Mouse (Mus musculus): ENCODE measurements around the gene Steap3. TPM values are rescaled to one million over a fixed set of nuclear protein-coding genes. Genes with fewer than 3 reads are reported as not detected.

Gene Steap3
- polyA plus RNA-seq, 1 experiment from 2014 or later, result 5.1 TPM

DNA sequence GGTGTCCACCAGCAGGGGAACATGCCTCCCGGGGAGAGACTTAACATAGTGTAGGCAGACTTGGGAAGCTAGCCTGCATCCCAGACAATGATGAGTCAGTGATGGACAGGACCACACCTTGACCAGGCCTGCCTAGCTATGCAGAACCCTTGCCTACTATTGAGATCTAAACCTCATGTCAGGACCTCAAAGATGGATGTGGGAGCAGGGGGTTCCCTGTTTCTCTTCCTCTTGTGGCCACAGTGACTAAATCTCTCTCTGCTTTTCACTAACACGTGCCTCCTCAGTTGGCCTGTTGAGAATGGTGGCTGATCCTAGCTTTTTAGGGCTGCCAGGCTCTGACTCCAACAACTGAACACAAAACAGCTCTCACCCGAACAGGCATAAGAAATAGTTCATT, 70.0 kb downstream of the Steap3 start:
- H3K9me3 ChIP-seq (ENCODE audit: control insufficient read depth, low read depth, low read length), result no peaks in the 10 kb centered on the region
- ATAC-seq (ENCODE audit: insufficient number of reproducible peaks, insufficient read depth, low FRiP score, low read depth), result no peak
- 73% methylated on average over 3 of the region's 3 CpGs for WGBS

DNA sequence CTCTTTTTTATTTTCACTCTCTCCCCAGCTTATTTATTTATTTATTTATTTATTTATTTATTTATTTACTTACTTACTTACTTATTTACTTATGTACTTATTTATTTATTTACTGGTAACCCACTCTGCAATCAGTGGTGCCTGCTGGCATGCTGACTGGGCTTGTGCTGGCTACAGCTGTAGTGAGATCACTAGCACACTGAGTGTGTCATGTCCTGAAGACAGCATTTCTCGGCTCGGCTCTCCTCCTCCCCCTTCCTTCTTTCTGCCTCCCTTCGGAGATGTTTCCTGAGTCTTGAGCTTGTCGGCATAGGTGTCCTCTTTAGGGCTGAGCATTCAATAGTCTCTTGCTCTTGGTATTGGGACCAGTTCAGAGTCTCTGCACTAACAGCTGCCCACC, 73.6 kb downstream of the Steap3 start:
- Histone ChIP-seq H3K4me3 (ENCODE audit: low read depth, low read length) (no peak overlapping the region), H3K27me3 (ENCODE audit: control insufficient read depth, insufficient read depth, low read length) (no peaks in the 10 kb centered on the region), H3K27ac (ENCODE audit: low read length) (no peak overlapping the region), H3K36me3 (ENCODE audit: control insufficient read depth, insufficient read depth, low read length) (no peaks in the 10 kb centered on the region), H3K9ac (replicated peaks; ENCODE audit: low read depth, low read length) (no peak overlapping the region), H3K4me1 (ENCODE audit: control insufficient read depth, insufficient read depth, low read length) (no peaks in the 10 kb centered on the region), H3K4me2 (replicated peaks; ENCODE audit: low read depth, low read length) (no peak overlapping the region), H3K9me3 (ENCODE audit: control insufficient read depth, low read depth, low read length) (no peaks in the 10 kb centered on the region)
- WGBS, result 77% methylated on average over 4 of the region's 4 CpGs
- no peak for ATAC-seq (ENCODE audit: insufficient number of reproducible peaks, insufficient read depth, low FRiP score, low read depth)

More for the DNA sequence above, 70.0 kb downstream of the Steap3 start:
- no peak overlapping the region for H3K27ac ChIP-seq (ENCODE audit: low read length)
- H3K27me3 ChIP-seq (ENCODE audit: control insufficient read depth, insufficient read depth, low read length), result no peaks in the 10 kb centered on the region
- no peak overlapping the region for H3K4me2 ChIP-seq (replicated peaks; ENCODE audit: low read depth, low read length)
- no peak overlapping the region for H3K9ac ChIP-seq (replicated peaks; ENCODE audit: low read depth, low read length)
- no peak overlapping the region for H3K4me3 ChIP-seq (ENCODE audit: low read depth, low read length)
- no peaks in the 10 kb centered on the region for H3K36me3 ChIP-seq (ENCODE audit: control insufficient read depth, insufficient read depth, low read length)
- no peaks in the 10 kb centered on the region for H3K4me1 ChIP-seq (ENCODE audit: control insufficient read depth, insufficient read depth, low read length)

DNA sequence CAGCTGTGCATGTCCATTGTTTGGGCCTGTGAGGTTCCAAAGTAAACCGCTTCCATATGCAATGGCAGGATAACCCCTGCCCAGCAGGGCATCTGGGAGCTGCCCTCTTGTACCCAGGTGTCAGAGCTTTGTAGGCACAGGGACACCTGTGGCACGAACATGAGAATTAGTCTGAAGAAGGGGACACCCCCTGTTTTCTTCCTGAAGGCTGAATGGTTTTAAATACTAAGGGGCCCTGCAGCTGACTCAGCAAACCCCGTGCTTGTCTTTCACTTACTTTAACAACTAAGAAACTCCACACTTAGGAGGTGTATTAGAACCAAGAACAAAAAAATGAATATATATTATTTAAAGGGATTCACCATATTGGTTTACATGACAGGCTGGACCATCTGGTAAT, 74.4 kb downstream of the Steap3 start:
- Histone ChIP-seq H3K27me3 (ENCODE audit: control insufficient read depth, insufficient read depth, low read length) (no peaks in the 10 kb centered on the region), H3K9ac (replicated peaks; ENCODE audit: low read depth, low read length) (no peak overlapping the region), H3K36me3 (ENCODE audit: control insufficient read depth, insufficient read depth, low read length) (no peaks in the 10 kb centered on the region), H3K4me1 (ENCODE audit: control insufficient read depth, insufficient read depth, low read length) (no peaks in the 10 kb centered on the region), H3K4me3 (ENCODE audit: low read depth, low read length) (no peak overlapping the region), H3K4me2 (replicated peaks; ENCODE audit: low read depth, low read length) (no peak overlapping the region), H3K27ac (ENCODE audit: low read length) (no peak overlapping the region), H3K9me3 (ENCODE audit: control insufficient read depth, low read depth, low read length) (no peaks in the 10 kb centered on the region)
- 53% methylated on average over 3 of the region's 3 CpGs for WGBS
- no peak for ATAC-seq (ENCODE audit: insufficient number of reproducible peaks, insufficient read depth, low FRiP score, low read depth)

DNA sequence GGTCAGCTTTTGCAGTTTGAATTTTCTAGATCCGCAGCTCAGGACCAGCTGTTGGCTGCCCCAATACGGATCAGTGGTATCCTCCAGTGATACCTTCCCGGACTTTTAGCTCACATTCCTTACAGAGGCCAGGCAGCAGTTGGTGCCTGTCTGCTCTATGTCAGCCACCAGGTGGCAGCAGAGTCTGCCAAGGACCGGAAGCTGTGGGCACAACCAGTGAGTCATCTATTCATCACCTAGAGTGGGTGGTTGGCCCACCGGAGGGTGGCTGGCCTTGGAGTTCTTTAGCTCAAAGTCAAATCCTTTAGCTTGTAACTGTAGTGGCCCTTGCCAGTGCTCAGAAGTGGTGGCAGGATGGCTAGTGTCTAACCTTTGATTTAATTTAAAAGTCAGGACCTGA, 75.3 kb downstream of the Steap3 start:
- Histone ChIP-seq H3K36me3 (ENCODE audit: control insufficient read depth, insufficient read depth, low read length) (no peaks in the 10 kb centered on the region), H3K9ac (replicated peaks; ENCODE audit: low read depth, low read length) (no peak overlapping the region), H3K4me1 (ENCODE audit: control insufficient read depth, insufficient read depth, low read length) (no peaks in the 10 kb centered on the region), H3K4me2 (replicated peaks; ENCODE audit: low read depth, low read length) (no peak overlapping the region), H3K27me3 (ENCODE audit: control insufficient read depth, insufficient read depth, low read length) (no peaks in the 10 kb centered on the region), H3K27ac (ENCODE audit: low read length) (no peak overlapping the region), H3K9me3 (ENCODE audit: control insufficient read depth, low read depth, low read length) (no peaks in the 10 kb centered on the region), H3K4me3 (ENCODE audit: low read depth, low read length) (no peak overlapping the region)
- WGBS, result 19% methylated on average over 5 of the region's 5 CpGs
- ATAC-seq (ENCODE audit: insufficient number of reproducible peaks, insufficient read depth, low FRiP score, low read depth), result peak; percentile 60; the same call in 1 of the 2 replicates

DNA sequence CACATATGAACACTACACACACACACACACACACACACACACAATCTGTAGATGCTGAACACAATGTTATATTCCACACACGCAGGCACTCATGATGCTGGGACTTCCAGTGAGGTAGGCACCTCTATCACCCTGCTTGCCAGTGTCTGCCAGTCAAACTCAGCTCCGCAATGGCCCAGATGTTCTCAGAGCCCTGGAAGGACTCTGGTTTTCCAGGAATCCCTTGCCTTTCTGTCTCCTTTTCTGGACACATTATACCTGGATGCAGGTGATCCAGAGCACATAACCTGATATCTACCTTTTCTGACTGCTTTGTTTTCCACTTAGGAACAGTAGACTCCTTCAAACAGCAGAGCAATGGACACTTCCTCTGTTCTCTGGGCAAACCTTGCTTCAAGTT, 75.8 kb downstream of the Steap3 start:
- Histone ChIP-seq H3K27ac (ENCODE audit: low read length) (no peak overlapping the region), H3K36me3 (ENCODE audit: control insufficient read depth, insufficient read depth, low read length) (no peaks in the 10 kb centered on the region), H3K4me1 (ENCODE audit: control insufficient read depth, insufficient read depth, low read length) (no peaks in the 10 kb centered on the region), H3K4me2 (replicated peaks; ENCODE audit: low read depth, low read length) (no peak overlapping the region), H3K27me3 (ENCODE audit: control insufficient read depth, insufficient read depth, low read length) (no peaks in the 10 kb centered on the region), H3K9ac (replicated peaks; ENCODE audit: low read depth, low read length) (no peak overlapping the region), H3K9me3 (ENCODE audit: control insufficient read depth, low read depth, low read length) (no peaks in the 10 kb centered on the region), H3K4me3 (ENCODE audit: low read depth, low read length) (no peak overlapping the region)
- ATAC-seq (ENCODE audit: insufficient number of reproducible peaks, insufficient read depth, low FRiP score, low read depth), result no peak
- WGBS, result 88% methylated on average over 2 of the region's 2 CpGs

DNA sequence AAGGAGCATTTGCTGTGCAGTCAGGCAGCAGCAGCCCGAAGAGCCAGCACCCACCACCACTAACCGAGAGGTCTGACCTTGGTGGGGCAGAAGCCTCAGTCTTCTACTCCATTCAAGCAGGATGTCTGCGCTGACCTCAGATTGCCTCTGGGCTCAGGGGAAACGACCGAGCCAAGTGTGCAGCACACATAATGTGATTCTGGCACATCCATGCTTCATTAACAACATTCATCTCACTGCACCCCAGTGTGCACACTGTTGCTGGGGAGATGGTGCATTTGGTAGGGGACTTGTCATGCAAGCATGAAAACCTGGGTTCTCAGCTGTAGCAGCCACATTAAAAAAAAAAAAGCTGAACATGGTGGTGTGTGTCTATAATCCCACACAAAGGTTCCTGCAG, 76.6 kb downstream of the Steap3 start:
- no peak overlapping the region for H3K9ac ChIP-seq (replicated peaks; ENCODE audit: low read depth, low read length)
- no peaks in the 10 kb centered on the region for H3K9me3 ChIP-seq (ENCODE audit: control insufficient read depth, low read depth, low read length)
- H3K4me3 ChIP-seq (ENCODE audit: low read depth, low read length), result no peak overlapping the region
- H3K36me3 ChIP-seq (ENCODE audit: control insufficient read depth, insufficient read depth, low read length), result no peaks in the 10 kb centered on the region
- WGBS, result 46% methylated on average over 5 of the region's 5 CpGs
- H3K27ac ChIP-seq (ENCODE audit: low read length), result no peak overlapping the region
- no peak for ATAC-seq (ENCODE audit: insufficient number of reproducible peaks, insufficient read depth, low FRiP score, low read depth)
- H3K27me3 ChIP-seq (ENCODE audit: control insufficient read depth, insufficient read depth, low read length), result no peaks in the 10 kb centered on the region
- H3K4me1 ChIP-seq (ENCODE audit: control insufficient read depth, insufficient read depth, low read length), result no peaks in the 10 kb centered on the region
- no peak overlapping the region for H3K4me2 ChIP-seq (replicated peaks; ENCODE audit: low read depth, low read length)

DNA sequence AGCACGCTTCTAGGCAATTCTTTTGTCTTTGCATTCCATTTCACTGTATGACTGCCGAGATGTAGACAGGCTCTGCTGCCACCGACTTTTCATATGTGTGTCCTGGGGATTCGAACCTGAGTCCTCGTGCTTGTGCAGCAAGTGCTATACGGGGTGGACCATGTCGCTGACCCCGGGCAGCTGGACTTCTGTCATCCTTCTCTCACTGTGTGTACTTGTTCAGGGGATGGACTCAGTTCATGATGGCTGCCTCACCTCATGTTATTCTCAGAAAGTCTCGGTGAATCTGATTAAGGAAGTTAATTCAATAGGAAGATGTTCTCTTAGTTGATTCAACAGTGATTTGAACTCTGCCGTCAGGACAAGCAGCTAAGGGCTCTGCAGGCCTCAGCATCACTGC, 78.9 kb downstream of the Steap3 start:
- Histone ChIP-seq H3K4me3 (ENCODE audit: low read depth, low read length) (no peak overlapping the region), H3K36me3 (ENCODE audit: control insufficient read depth, insufficient read depth, low read length) (no peaks in the 10 kb centered on the region), H3K27me3 (ENCODE audit: control insufficient read depth, insufficient read depth, low read length) (no peaks in the 10 kb centered on the region), H3K9me3 (ENCODE audit: control insufficient read depth, low read depth, low read length) (no peaks in the 10 kb centered on the region), H3K9ac (replicated peaks; ENCODE audit: low read depth, low read length) (no peak overlapping the region), H3K4me2 (replicated peaks; ENCODE audit: low read depth, low read length) (no peak overlapping the region), H3K27ac (ENCODE audit: low read length) (no peak overlapping the region), H3K4me1 (ENCODE audit: control insufficient read depth, insufficient read depth, low read length) (no peaks in the 10 kb centered on the region)
- 89% methylated on average over 10 of the region's 10 CpGs for WGBS
- ATAC-seq (ENCODE audit: insufficient number of reproducible peaks, insufficient read depth, low FRiP score, low read depth), result no peak

DNA sequence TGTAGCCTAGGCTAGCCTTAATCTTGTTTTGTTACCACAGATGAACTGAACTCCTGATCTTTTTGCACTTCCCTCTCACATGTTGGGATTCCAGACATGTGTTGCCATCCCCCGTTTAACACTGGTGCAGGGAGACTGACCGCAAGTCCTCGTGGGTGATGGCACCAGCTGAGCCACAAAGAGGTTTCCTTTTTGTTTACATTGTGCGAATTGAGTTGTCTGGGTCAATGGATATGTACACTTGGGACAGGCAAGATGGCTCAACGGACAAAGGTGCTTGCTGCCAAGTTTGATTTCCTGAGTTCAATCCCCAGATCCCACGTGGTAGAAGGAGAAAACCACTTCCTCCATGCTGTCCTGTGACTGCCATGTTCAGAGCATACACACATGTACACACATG, 80.2 kb downstream of the Steap3 start:
- no peaks in the 10 kb centered on the region for H3K4me1 ChIP-seq (ENCODE audit: control insufficient read depth, insufficient read depth, low read length)
- H3K36me3 ChIP-seq (ENCODE audit: control insufficient read depth, insufficient read depth, low read length), result no peaks in the 10 kb centered on the region
- no peaks in the 10 kb centered on the region for H3K9me3 ChIP-seq (ENCODE audit: control insufficient read depth, low read depth, low read length)
- no peak overlapping the region for H3K9ac ChIP-seq (replicated peaks; ENCODE audit: low read depth, low read length)
- no peaks in the 10 kb centered on the region for H3K27me3 ChIP-seq (ENCODE audit: control insufficient read depth, insufficient read depth, low read length)
- ATAC-seq (ENCODE audit: insufficient number of reproducible peaks, insufficient read depth, low FRiP score, low read depth), result no peak
- WGBS, result 76% methylated on average over 6 of the region's 6 CpGs
- no peak overlapping the region for H3K27ac ChIP-seq (ENCODE audit: low read length)
- no peak overlapping the region for H3K4me2 ChIP-seq (replicated peaks; ENCODE audit: low read depth, low read length)
- no peak overlapping the region for H3K4me3 ChIP-seq (ENCODE audit: low read depth, low read length)

DNA sequence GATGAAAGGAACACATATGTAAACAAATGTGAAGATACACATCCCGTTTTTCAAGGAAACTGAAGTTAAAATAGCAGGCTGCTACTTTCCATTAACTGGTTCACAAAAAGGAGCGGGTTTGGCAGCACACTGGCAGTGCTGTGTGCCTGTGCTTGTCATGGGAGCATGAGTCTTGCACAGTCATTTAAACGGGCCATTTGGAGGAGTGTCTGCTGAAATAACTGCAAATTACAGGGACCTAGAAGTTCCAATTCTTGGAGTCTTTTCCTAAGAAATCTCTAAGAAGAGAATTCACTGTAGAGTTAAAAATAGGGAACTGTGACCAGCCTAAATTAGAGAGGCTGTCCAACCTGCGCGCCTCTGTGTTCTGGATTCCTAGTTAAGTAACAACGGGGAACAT, 81.6 kb downstream of the Steap3 start:
- WGBS, result 70% methylated on average over 6 of the region's 6 CpGs
- Histone ChIP-seq H3K4me2 (replicated peaks; ENCODE audit: low read depth, low read length) (no peak overlapping the region), H3K9ac (replicated peaks; ENCODE audit: low read depth, low read length) (no peak overlapping the region), H3K36me3 (ENCODE audit: control insufficient read depth, insufficient read depth, low read length) (no peaks in the 10 kb centered on the region), H3K27ac (ENCODE audit: low read length) (no peak overlapping the region), H3K4me3 (ENCODE audit: low read depth, low read length) (no peak overlapping the region), H3K27me3 (ENCODE audit: control insufficient read depth, insufficient read depth, low read length) (no peaks in the 10 kb centered on the region), H3K4me1 (ENCODE audit: control insufficient read depth, insufficient read depth, low read length) (no peaks in the 10 kb centered on the region), H3K9me3 (ENCODE audit: control insufficient read depth, low read depth, low read length) (no peaks in the 10 kb centered on the region)
- ATAC-seq (ENCODE audit: insufficient number of reproducible peaks, insufficient read depth, low FRiP score, low read depth), result no peak

Data from stomach, embryonic 14.5 days (tissue).